Mouse (Mus musculus) cortical plate, adult 2 months (tissue): Measurements from ENCODE around the gene Zscan2. TPM values are rescaled to one million over a fixed set of nuclear protein-coding genes. Genes with fewer than 3 reads are reported as not detected.

Source experiments
- H3K27ac ChIP-seq: fragments of 200-500 bp; 2 replicates; pipeline ENCODE4 v1.5.1; 2012; ENCODE audit warnings: low read length, control low read depth, inconsistent platforms; ENCODE audit not compliant: insufficient read depth
- H3K4me1 ChIP-seq: fragments of 200-500 bp; 2 replicates; pipeline ENCODE4 v1.6.1; 2011; ENCODE audit warnings: low read length; ENCODE audit not compliant: control insufficient read depth, insufficient read depth
- H3K4me3 ChIP-seq: fragments of 200-500 bp; 2 replicates; pipeline ENCODE4 v1.5.1; 2011; ENCODE audit warnings: mild to moderate bottlenecking, low read length, control low read depth; ENCODE audit not compliant: insufficient read depth
- CTCF ChIP-seq: fragments of 200-500 bp; IDR thresholded peaks from 2 replicates; pipeline ENCODE4 v1.5.1; 2011; ENCODE audit warnings: mild to moderate bottlenecking, control low read depth, low read length; ENCODE audit not compliant: insufficient read depth; ENCODE audit errors: extremely low read depth
- POLR2A ChIP-seq: fragments of 200-500 bp; IDR thresholded peaks from 2 replicates; pipeline ENCODE4 v1.6.1; 2011; ENCODE audit warnings: mild to moderate bottlenecking, low read length, control low read depth; ENCODE audit not compliant: insufficient read depth; ENCODE audit errors: extremely low read depth
- polyA plus RNA-seq: library from polyadenylated mRNA; depleted of rRNA; stranded (reverse); fragments of >200 nt; gene quantifications from 2 replicates; pipeline ENCODE4 v1.2.3, GENCODE M21; 2012

Zscan2 gene
- polyA plus RNA-seq, 1 experiment, result 11.1 TPM

DNA sequence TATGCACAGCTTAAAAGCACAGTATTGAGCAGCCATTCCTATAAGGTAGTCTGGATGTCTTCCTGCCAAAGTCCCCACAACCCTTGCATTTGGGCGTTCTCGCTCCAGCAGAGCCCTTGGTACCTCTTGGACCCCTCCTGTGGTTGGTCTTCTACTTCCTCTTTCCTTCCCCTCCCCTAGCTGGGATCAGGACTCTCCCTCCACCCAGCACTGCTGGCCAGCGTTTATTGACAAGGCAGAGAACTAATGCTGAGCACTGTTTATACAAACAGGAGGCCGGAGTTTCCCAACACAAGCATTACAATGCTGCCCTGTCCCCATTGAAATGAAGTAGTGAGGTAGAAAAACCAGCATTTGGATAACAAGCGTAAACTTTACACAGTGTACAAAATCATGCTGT, 12.3 kb downstream of the Zscan2 start:
- H3K4me3 ChIP-seq, result no peak overlapping the region
- no peaks in the 10 kb centered on the region; the same call in 1 of the 2 replicates for H3K4me1 ChIP-seq
- H3K27ac ChIP-seq, result no peak overlapping the region
- TF ChIP-seq POLR2A, result no peak
- no peak for TF ChIP-seq CTCF

DNA sequence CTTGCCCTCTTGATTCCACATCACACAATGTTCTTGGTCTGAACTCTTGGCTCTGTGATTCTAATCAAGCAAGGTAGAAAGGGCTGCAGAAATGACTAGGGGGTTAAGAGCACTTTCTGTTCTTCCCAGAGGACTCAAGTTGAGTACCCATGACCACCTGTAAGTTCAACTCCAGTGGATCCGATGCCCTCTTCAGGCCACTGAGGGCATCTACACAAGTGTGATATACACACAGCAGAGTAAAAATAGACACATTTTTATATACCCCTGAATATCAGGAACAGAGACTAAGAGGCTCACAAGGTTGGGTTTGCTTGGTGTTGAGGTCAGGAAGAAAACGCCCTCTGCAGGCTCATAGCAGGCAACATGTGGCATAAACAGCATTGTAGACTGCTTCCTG, 12.9 kb downstream of the Zscan2 start:
- no peak for TF ChIP-seq CTCF
- no peak for TF ChIP-seq POLR2A
- no peak overlapping the region for H3K4me3 ChIP-seq
- no peak overlapping the region for H3K27ac ChIP-seq
- no peaks in the 10 kb centered on the region; the same call in 1 of the 2 replicates for H3K4me1 ChIP-seq

DNA sequence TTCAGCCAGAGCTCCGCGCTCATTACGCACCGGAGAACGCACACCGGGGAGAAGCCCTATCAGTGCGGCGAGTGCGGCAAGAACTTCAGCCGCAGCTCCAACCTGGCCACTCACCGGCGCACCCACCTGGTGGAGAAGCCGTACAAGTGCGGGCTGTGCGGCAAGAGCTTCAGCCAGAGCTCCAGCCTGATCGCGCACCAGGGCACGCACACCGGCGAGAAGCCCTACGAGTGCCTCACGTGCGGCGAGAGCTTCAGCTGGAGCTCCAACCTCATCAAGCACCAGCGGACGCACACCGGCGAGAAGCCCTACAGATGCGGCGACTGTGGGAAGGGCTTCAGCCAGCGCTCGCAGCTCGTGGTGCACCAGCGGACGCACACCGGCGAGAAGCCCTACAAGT, 15.0 kb downstream of the Zscan2 start:
- Histone ChIP-seq H3K4me3 (no peak overlapping the region), H3K27ac (no peak overlapping the region), H3K4me1 (no peaks in the 10 kb centered on the region)
- TF ChIP-seq POLR2A (no peak), CTCF (no peak)

DNA sequence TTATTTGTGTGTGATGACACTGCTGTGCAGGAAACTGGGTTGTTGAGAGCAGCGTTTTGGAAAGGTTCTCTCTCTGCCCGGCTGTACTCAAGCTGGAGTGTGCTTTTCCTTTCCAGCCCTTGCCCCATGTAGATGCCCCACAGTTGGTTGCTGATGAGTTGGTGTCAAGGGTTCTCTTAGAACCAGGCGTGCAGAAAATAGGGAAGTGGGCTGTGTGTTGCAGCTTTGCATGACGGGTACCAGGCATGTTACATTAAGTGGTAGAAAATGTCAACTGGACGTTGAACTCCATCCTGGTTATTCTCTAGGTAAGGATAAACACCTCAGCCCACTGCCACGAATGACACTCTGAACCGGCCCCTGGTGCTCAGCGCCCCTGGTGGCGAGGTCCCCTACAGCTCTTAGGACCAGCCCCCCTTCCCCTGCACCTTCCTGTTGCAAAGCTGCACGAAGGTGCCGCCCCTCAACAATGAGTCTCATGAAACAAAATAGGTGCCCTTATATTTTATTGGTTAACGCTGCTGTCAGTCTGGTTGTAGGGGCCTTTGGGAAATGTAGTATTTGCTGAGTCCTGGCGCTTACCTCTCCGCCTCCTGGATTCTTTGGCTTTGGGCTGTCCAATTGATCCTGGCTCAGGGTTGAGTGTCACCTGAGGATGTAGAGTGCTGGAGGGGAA, 22.2 kb downstream of the Zscan2 start:
- TF ChIP-seq CTCF (peak; percentile 37; the same call in 1 of the 2 replicates), POLR2A (peak; percentile 46; the same call in 1 of the 2 replicates)
- Histone ChIP-seq H3K4me1 (no peaks in the 10 kb centered on the region), H3K27ac (no peak overlapping the region), H3K4me3 (peak overlapping the region; percentile 14)

DNA sequence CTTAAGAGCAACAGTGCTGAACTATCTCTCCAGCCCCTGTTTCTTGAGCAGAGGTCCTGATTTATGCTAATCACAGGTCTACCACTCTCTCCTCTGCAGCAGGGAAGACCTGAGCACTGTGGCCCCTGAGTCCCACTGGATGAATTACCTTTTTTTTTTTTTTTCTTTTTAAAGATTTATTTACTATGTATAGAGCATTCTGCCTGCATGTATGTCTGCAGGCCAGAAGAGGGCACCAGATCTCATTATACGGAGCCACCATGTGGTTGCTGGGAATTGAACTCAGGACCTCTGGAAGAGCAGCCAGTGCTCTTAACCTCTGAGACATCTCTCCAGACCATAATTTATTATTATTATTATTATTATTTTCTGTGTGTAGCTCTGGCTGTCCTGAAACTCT, 24.9 kb downstream of the Zscan2 start:
- no peak overlapping the region for H3K4me3 ChIP-seq
- TF ChIP-seq POLR2A (no peak), CTCF (peak; percentile 28)
- H3K27ac ChIP-seq, result no peak overlapping the region
- H3K4me1 ChIP-seq, result no peaks in the 10 kb centered on the region

DNA sequence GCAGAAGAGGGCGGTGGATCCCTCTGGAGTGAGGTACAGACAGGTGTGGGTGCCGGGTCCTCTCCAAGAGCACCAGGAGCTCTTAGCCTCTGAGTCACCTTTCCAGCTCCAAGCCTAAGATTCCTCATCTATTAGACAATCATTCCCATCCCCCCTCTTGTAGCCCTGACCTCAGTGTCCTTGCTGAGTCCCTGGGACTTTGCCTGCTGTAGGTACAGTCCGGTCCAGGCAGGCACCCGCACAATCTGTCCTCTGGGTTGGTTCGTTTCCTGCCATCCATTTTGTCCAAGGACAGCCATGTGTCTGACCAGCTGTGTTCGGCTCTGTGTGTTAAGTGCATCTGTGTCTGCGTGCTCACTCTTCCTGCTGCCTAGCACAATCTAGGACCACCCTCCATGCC, 27.9 kb downstream of the Zscan2 start:
- 0 out of 2 replicates have a peak overlapping the region, but pooled peaks have one; percentile 3 for H3K27ac ChIP-seq
- no peak for TF ChIP-seq CTCF
- no peak for TF ChIP-seq POLR2A

DNA sequence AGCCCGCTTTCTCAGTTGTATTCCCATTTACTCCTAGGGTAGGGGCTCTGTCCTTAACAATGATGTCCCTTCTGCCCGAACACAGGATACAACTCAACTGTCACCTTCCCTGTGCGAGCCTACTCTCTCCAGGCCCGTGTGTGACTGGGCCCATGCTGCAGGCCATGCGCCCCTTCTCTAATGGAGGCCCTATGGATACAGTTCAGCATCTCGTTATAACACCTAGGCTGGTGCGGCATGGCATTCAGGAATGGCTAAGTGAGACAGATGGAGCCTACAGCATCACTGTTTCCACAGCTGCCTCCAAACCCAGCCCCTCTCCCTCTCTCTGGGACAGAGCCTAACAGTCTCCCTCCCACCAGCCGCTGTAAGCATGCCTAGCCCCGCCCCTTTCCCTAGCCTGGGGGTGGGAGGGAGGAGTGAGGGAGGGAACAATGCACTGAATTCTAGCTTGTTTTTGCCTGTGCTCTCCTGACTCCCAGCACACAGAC, 28.3 kb downstream of the Zscan2 start:
- H3K4me1 ChIP-seq, result no peaks in the 10 kb centered on the region
- TF ChIP-seq POLR2A, result no peak; the same call in 1 of the 2 replicates
- TF ChIP-seq CTCF, result no peak
- no peak overlapping the region for H3K4me3 ChIP-seq
- 0 out of 2 replicates have a peak overlapping the region, but pooled peaks have one; percentile 3 for H3K27ac ChIP-seq

More for the DNA sequence above, 27.9 kb downstream of the Zscan2 start:
- Histone ChIP-seq H3K4me1 (no peaks in the 10 kb centered on the region), H3K4me3 (no peak overlapping the region)

DNA sequence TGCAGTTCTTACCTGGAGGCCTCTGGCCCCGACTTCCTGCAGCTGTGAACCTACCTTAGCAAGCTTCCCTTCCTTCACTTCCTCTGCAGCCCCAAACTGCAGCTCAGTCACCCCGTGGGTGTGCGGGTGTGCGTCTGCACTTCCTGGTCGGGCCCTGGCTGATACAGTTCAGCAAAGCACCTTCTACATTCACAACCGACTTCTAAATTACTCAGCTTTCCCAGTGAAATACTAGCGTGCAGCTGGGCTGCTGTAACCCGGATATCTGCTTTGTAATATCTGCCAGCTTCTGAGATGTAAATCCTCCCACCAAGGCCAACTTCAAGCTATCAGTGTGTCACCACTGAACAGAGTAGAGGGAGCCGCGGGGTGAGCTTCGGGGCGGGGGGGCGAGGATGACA, 29.1 kb downstream of the Zscan2 start:
- H3K4me1 ChIP-seq, result no peaks in the 10 kb centered on the region
- TF ChIP-seq POLR2A (no peak), CTCF (no peak)
- 0 out of 2 replicates have a peak overlapping the region, but pooled peaks have one; percentile 14 for H3K27ac ChIP-seq
- H3K4me3 ChIP-seq, result no peak overlapping the region

DNA sequence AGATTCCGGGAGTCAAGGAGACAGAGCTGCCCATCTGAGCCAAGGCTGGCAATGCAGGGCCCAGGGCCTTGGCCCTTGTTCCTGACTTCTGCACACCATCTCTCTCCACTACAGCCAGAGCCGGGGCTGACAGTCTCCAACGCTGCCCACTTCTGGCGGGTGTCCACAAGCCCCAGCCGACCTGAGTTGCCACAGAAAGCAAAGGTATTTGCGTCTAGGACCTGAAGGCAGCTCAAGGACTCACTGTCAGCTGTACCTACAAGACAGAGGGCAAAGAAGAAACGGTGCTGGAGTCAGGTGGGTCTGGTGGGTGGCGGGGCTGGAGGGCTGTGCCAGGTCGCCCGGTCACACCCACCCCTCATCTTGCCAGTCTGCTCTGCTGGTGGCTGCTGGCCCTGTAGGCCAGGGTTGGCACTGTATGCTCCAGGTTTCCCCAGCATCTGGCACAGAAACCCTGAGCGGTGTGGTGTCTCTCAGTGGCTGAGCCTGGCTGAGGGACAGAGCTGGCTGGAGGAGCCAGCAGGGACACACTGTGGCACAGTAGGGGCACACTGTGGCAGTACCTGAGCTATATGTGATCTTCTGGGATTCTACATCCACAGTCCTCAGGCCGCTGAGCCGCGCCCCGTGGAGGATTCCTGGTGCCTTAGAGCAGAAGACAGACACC, 32.5 kb downstream of the Zscan2 start:
- TF ChIP-seq CTCF (no peak), POLR2A (no peak)
- Histone ChIP-seq H3K27ac (no peak overlapping the region), H3K4me1 (peaks cover 3% of the 10 kb centered on the region), H3K4me3 (no peak overlapping the region)

DNA sequence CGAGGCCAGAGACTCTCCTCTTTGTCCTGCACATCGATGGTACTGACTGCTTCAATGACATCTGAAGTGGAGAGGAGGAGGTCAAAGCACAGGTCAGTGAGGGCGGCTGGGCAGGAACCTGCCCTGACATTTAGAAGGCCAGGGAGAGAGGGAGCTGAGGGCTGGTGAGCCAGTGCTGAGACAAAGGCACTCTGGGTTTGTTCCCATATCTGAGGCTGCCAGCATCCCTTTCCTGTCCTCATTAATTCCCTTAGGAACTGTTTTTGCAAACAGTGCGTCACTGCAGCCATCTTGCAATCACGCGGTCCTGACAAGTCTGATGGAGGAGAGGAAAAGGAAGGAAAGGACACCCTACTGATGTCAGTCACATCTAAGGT, 33.0 kb downstream of the Zscan2 start:
- Histone ChIP-seq H3K27ac (no peak overlapping the region), H3K4me3 (no peak overlapping the region), H3K4me1 (peaks cover 3% of the 10 kb centered on the region)
- TF ChIP-seq CTCF (no peak), POLR2A (no peak)

DNA sequence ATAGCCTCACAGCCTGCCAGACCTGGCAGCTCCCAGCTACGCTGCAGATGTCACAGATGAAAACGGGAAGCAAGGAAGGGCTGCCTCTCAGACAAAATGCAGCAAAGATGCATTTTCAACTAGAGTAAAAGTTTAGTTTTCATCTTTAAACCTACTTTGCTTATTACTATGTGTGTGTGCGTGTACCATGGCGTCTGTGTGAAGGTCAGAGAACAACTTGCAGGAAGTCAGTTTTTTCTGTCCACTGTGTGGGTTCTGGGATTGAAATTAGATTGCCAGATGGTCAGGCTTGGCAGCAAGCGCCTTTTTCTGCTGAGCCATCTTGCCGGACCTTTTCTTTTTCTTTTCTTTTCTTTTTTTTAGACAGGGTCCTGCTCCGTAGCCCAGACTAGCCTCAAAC, 33.5 kb downstream of the Zscan2 start:
- Histone ChIP-seq H3K27ac (no peak overlapping the region), H3K4me1 (peaks cover 3% of the 10 kb centered on the region), H3K4me3 (no peak overlapping the region)
- TF ChIP-seq CTCF (no peak), POLR2A (no peak)
